Mouse (Mus musculus) liver, embryonic 11.5 days (tissue): ENCODE measurements around the gene Mcee. TPM values are rescaled to one million over a fixed set of nuclear protein-coding genes. Genes with fewer than 3 reads are reported as not detected.

Source experiments
- ATAC-seq: fragments of 200-750 bp; cut with Nextera tagmentation; replicated peaks from 2 replicates; pipeline ENCODE4 v1.8.0; 2017; ENCODE audit warnings: moderate number of reproducible peaks, mild to moderate bottlenecking, moderate TSS enrichment, moderate library complexity; ENCODE audit not compliant: low FRiP score
- DNase-seq: peaks from one replicate; pipeline ENCODE4 v3.0.0-alpha.2; 2017; ENCODE audit warnings: low spot score
- H3K27ac ChIP-seq: fragments of 300-500 bp; sonication (generic); 2 replicates; pipeline ENCODE4 v1.5.1; 2014; ENCODE audit warnings: mild to moderate bottlenecking, low read depth, low read length, control low read depth
- H3K27me3 ChIP-seq: fragments of 300-500 bp; sonication (generic); replicated peaks from 2 replicates; pipeline ENCODE4 v1.6.1; 2014; ENCODE audit warnings: low read length, mixed read lengths; ENCODE audit not compliant: control insufficient read depth, insufficient read depth
- H3K36me3 ChIP-seq: fragments of 300-500 bp; sonication (generic); 2 replicates; pipeline ENCODE4 v1.6.1; 2014; ENCODE audit warnings: mild to moderate bottlenecking, low read length, moderate library complexity, mixed read lengths; ENCODE audit not compliant: control insufficient read depth, insufficient read depth
- H3K4me1 ChIP-seq: fragments of 300-500 bp; sonication (generic); replicated peaks from 2 replicates; pipeline ENCODE4 v1.6.1; 2014; ENCODE audit warnings: low read length, mixed read lengths; ENCODE audit not compliant: control insufficient read depth, insufficient read depth
- H3K4me2 ChIP-seq: fragments of 300-500 bp; sonication (generic); 2 replicates; pipeline ENCODE4 v1.6.1; 2014; ENCODE audit warnings: mild to moderate bottlenecking, control low read depth, moderate library complexity
- H3K4me3 ChIP-seq: fragments of 300-500 bp; sonication (generic); 2 replicates; pipeline ENCODE4 v1.5.1; 2014; ENCODE audit warnings: low read depth, low read length, control low read depth
- H3K9ac ChIP-seq: fragments of 300-500 bp; sonication (generic); 2 replicates; pipeline ENCODE4 v1.6.1; 2014; ENCODE audit warnings: low read depth, low read length, control low read depth
- H3K9me3 ChIP-seq: fragments of 300-500 bp; sonication (generic); 2 replicates; pipeline ENCODE4 v1.6.1; 2016; ENCODE audit warnings: low read length, inconsistent platforms, mixed read lengths; ENCODE audit not compliant: control insufficient read depth
- WGBS: fragments of 180-500 bp; shearing (Covaris S2); extraction: QIAGEN DNeasy Blood & Tissue Kit; methylation state at CpG from one replicate; pipeline ENCODE4 v1.1.7; 2014; 5-methylcytosine and 5-hydroxymethylcytosine counted together
- polyA plus RNA-seq: library from polyadenylated mRNA; unstranded; fragments of >200 nt; fragmentation: Nextera tagmentation; extraction: Ambion mirVana; gene quantifications from 2 replicates; pipeline ENCODE4 v1.2.1, GENCODE M21; 2014

Mcee gene
- polyA plus RNA-seq, 1 experiment from 2014 or later: 57.8 TPM

DNA sequence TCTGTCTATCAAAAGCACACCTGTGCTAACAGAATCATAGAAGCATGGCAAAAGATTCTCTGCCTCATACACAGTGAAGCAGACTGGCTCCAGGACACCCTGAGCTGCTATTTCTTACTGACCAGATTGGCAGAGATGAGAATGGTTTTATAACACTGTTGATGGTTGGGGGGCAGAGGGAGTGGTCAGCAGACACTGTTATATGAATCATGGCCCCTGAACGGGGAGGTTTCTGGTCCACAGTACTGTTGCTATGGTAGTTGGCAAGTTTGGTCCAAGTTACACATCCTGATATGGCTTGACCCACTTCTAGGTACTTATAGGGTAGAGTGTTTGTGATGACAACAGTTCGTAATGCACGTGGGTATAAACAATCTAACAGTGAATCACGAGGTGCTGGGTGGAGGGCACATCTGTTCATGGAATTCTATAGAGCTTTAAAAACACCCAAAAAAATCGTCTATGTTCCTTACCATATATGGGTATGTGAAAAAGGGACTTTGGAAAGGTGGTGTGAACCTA is 59.5 kb downstream of the Mcee start:
- H3K27ac ChIP-seq: no peak overlapping the region
- H3K9me3 ChIP-seq: no peaks in the 10 kb centered on the region
- no peak overlapping the region for H3K4me2 ChIP-seq
- ATAC-seq (no peak), DNase-seq (no peak)
- no peaks in the 10 kb centered on the region for H3K4me1 ChIP-seq
- no peak overlapping the region for H3K9ac ChIP-seq
- WGBS: 71% methylated on average over 5 of the region's 5 CpGs
- no peaks in the 10 kb centered on the region for H3K27me3 ChIP-seq
- H3K36me3 ChIP-seq: no peaks in the 10 kb centered on the region
- H3K4me3 ChIP-seq: no peak overlapping the region

GRCm38 (mm10) chr7:64452471-64453222 is 60.2 kb downstream of the Mcee start:
- 62% methylated on average over 4 of the region's 4 CpGs for WGBS
- Histone ChIP-seq H3K4me2 (no peak overlapping the region), H3K4me3 (no peak overlapping the region), H3K36me3 (no peaks in the 10 kb centered on the region), H3K27me3 (no peaks in the 10 kb centered on the region), H3K4me1 (no peaks in the 10 kb centered on the region), H3K9ac (no peak overlapping the region), H3K27ac (no peak overlapping the region), H3K9me3 (no peaks in the 10 kb centered on the region)
- no peak for ATAC-seq
- no peak for DNase-seq

DNA sequence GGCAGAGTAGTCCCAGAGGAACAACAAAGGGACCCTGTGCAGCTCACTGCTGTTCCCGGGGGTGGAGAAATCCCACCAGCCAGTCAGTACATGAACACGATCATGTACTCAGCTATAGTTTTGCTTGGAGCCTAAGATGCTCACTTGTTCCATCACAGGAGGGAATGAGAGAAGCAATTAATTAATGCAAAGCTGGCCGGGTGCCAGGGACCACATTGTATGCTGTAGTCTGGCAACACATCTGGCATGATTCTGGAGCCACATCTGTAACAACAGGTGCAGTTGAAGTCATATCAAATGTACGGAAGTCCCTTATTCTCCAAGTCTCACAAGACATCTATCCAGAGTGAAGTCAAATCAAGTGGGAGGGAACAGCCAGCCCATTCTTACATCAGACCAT is 63.8 kb downstream of the Mcee start:
- H3K27ac ChIP-seq: no peak overlapping the region
- no peak for ATAC-seq
- 84% methylated on average over 4 of the region's 4 CpGs for WGBS

GRCm38 (mm10) chr7:64456676-64457075 is 64.3 kb downstream of the Mcee start:
- Histone ChIP-seq H3K9me3 (no peaks in the 10 kb centered on the region), H3K4me3 (no peak overlapping the region), H3K27me3 (no peaks in the 10 kb centered on the region), H3K4me2 (no peak overlapping the region), H3K9ac (no peak overlapping the region), H3K36me3 (no peaks in the 10 kb centered on the region), H3K27ac (no peak overlapping the region), H3K4me1 (no peaks in the 10 kb centered on the region)
- DNase-seq: no peak
- ATAC-seq: no peak
- 66% methylated on average over 3 of the region's 3 CpGs for WGBS

More for the DNA sequence above, 63.8 kb downstream of the Mcee start:
- Histone ChIP-seq H3K27me3 (no peaks in the 10 kb centered on the region), H3K4me1 (no peaks in the 10 kb centered on the region), H3K9ac (no peak overlapping the region), H3K36me3 (no peaks in the 10 kb centered on the region), H3K4me3 (no peak overlapping the region), H3K4me2 (no peak overlapping the region), H3K9me3 (no peaks in the 10 kb centered on the region)
- DNase-seq: no peak

- Histone ChIP-seq H3K4me1 (no peaks in the 10 kb centered on the region), H3K4me3 (no peak overlapping the region), H3K9ac (no peak overlapping the region), H3K27me3 (no peaks in the 10 kb centered on the region), H3K4me2 (no peak overlapping the region), H3K36me3 (no peaks in the 10 kb centered on the region), H3K9me3 (no peaks in the 10 kb centered on the region), H3K27ac (no peak overlapping the region)
- WGBS: 78% methylated on average over 2 of the region's 2 CpGs
- no peak for ATAC-seq
- no peak for DNase-seq
These were observed 65.4 kb downstream of the Mcee start for GRCm38 (mm10) chr7:64457811-64458210.

Other genes with a start within 250 kb of the Mcee start
- gene Trpm1, start 238.8 kb upstream of the Mcee start, polyA plus RNA-seq: 0.21 TPM in 1 of 2 replicates, not detected in the other
- gene Mtmr10, start 105.0 kb upstream of the Mcee start, polyA plus RNA-seq: 5.5 and 5.9 TPM in 2 replicates
- 3.4 and 4.1 TPM in 2 replicates for gene Fan1, start 18.5 kb upstream of the Mcee start, polyA plus RNA-seq
- gene Mphosph10, start 339 bp upstream of the Mcee start, polyA plus RNA-seq: 73.4 and 75.8 TPM in 2 replicates
- gene Apba2, start 109.1 kb downstream of the Mcee start, polyA plus RNA-seq: 0.66 and 0.96 TPM in 2 replicates